Mouse (Mus musculus): ENCODE results near the gene Vmn2r83. TPM values are rescaled to one million over a fixed set of nuclear protein-coding genes. Genes with fewer than 3 reads are reported as not detected.
"Not testable (repeated sequence)": the region's sequence is repeated elsewhere in the genome, so short reads cannot be mapped to it uniquely, and the experiment has no call there.

Vmn2r83 gene
- not detected for total RNA-seq (2021)
- long read RNA-seq, experiment 1 = 0 reads
- long read RNA-seq, experiment 2 = 0 reads

- no peak for DNase-seq
Observed at GRCm38 (mm10) chr10:79468431-79468830, at the start of gene Vmn2r83. Gene Vmn2r83 (plus strand): TSS chr10:79468731.

GRCm38 (mm10) chr10:79435141-79435820 is 33.2 kb upstream of the Vmn2r83 start:
- DNase-seq = not testable (repeated sequence)

DNA sequence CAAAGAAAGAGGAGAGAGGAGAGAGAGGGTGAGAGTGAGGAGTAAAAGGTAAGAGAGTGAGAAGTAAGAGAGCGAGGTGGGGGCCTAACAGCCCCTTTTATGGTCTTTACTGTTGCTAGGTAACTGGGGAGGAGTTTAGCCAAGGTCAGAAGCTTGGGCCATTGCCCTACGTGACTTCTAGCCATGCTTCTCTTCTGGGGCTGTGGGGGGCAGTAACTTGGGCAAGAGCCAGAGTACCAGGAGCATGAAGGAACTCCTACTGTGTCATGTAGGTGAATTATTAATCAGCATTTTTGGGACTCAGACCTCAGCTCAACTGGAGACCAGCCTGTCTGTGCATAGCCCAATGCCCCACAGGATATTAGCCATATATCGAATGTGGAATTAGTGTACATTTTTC is 27.4 kb downstream of the Vmn2r83 start:
- DNase-seq = no peak

GRCm38 (mm10) chr10:79496701-79497288 is 28.3 kb downstream of the Vmn2r83 start:
- no peak for DNase-seq

DNA sequence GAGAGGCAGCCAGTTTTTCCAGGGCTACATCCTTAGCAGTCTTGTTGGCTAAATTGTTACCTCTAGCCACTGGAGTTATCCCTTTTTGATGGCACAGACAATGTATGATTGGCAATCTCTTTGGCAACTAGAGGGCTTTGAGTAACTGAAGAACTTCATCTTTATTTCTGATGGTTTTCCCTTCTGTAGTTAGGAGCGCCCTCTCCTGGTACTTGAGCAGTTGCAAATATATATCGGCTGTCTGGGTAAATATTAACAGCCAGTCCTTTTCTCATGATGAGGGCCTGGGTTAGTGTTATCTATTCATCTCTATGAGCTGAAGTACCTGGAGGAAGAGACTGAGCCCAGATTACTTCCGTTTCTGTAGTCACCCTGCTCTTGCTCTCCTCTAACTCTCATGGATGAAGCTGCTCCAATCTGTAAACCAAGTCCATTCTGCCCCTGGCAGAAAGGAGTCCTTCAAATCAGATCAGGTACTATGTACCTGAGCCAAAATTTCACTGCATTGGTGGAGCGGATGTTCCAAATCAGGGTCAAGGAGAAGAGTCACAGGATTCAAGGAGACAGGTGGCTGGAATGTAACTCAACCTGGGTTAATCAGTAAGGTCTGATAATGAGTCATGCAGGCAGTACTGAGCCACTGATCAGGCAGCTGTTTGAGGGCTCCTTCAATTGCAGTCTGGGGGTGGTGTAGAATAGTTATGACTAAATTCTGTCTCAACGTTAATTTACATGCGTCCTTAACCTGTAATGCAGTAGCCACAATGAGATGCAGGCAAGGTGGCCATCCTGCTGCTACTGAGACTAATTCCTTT is 34.5 kb downstream of the Vmn2r83 start:
- peak; percentile 7 for DNase-seq

DNA sequence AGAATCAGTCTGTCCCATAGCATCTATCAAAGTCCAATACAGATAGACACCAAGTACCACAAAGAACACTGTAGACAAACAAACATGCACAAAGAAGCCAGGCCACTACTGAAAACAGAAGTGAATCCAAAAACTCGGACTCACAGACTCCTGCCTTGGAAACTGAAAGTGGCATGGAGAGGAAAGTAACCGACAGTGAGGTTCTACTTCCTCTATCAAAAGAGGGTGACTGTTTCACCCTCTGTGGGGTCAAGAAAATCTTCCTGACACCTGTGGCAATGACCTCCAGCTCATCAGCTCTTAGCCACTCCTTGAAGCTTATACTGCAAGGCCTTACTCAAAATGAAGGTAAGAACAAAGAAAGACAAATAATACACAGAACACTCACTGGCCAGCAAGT is 38.2 kb downstream of the Vmn2r83 start:
- DNase-seq = no peak

- DNase-seq = no peak
Observed at GRCm38 (mm10) chr10:79524433-79524832, 55.9 kb downstream of the Vmn2r83 start.

DNA sequence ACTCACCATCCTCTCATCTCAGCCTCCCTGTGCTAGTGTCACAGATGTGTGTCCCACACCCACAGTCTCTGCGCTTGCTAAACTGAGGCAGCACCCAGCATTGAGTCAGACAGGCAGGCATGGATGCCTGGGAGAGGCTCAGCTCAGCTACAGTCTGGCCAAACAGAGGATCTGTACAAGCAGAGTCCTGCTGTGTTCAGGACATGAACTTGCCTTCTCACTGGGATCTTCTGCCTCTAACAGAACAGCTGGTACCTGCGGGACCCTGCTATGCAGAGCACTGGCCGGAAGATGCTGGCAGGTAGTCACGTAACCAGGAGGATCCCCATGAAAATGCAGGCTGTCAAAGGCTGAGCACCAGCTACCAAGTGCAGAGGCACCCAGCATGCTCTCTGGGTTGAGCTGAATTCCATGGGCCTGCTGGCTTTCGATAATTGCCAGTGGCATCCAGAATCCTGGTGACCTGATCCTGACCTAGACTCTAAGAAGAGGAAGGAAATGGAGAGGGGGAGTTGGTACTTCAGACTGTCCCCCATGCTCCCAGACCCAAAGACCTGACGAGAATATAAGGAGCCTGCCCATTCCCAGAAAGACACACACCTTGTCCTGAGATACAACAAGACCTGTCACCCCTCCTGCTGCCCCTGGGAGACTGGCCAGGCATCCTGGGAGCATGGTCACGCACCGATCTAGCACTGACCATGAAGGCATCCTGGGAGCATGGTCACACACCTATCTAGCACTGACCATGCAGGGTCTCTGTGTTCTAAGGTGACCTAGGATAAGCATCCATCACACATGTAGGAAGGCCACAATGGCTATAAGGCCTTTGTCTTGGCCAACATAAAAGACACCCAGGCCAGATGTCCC is 57.2 kb downstream of the Vmn2r83 start:
- DNase-seq = no peak

DNA sequence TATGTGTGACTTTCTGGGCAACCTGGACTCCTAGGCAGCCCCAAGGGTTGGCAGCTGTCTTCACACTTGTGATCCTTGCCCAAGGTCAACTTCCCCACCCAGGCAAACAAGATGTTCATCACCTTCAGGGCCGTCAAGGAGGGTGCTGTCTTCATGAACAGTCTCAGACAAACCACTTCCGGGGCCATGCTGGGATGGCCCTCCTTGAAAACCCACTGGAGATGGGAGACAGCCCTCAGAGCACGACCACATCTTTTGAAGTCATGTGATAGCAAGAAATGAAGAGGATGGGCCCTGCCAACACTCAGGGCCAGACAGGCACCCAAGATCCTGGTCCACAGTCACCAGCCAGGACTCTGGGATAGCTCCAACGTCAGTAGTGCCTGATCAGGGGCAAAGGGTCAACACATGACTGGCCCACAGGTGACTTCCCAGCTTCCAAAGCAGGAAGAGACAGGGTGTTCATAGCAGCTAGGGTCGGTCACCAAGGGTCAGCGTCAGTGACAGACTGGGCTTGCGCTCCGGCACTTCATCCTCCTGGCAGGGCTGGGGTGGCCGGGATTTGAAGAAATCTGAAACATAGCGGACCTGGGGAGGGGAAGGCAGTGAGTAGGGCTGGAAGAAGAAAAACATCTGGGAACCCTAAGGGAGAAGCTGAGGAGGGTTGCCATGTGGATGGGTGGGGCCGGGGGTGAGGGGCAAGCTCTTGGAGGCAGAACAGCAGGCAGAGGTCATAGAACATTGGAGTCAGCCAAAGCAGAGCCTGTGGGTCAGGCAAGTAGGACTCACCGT is 58.3 kb downstream of the Vmn2r83 start:
- no peak for DNase-seq

- DNase-seq = no peak
Observed at GRCm38 (mm10) chr10:79527453-79527845, 58.9 kb downstream of the Vmn2r83 start.

DNA sequence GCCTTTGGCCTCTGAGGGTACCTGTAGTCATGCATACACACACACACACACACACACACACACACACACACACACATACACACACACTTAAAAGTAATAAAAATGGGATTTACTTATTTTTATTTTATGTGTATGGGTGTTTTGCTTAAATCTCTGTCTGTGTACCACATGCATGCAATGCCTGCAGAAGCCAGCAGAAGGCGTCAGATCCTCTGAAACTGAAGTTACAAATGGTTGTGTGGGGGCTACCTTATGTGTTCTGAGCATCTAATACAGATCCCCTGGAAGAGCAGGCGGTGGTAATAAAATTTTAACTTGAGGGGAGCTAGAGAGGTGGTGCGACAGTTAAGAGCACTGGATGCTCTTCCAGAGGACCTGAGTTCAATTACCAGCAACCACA is 59.5 kb downstream of the Vmn2r83 start:
- DNase-seq = peak; percentile 3

DNA sequence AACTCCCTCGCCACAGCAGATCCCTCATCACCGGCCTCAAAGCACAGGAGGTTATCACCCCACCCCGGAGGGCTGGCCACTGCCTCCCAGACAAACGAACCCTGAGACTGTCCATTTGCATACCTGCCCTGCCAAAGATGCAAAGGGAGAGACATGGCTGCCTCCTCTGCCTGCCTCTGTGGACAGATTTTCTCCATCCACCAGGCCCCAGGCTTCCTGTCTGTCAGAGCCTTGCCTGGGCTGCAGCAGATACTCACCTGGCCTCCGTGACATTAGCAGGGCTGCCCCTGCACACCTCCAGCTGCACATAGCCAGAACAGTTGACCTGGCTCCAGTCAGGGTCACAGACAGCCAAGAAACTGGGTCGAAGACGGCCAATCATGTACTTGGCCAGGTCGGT is 61.7 kb downstream of the Vmn2r83 start:
- DNase-seq = no peak

- DNase-seq = no peak
Observed at GRCm38 (mm10) chr10:79530721-79531120, 62.2 kb downstream of the Vmn2r83 start.

DNA sequence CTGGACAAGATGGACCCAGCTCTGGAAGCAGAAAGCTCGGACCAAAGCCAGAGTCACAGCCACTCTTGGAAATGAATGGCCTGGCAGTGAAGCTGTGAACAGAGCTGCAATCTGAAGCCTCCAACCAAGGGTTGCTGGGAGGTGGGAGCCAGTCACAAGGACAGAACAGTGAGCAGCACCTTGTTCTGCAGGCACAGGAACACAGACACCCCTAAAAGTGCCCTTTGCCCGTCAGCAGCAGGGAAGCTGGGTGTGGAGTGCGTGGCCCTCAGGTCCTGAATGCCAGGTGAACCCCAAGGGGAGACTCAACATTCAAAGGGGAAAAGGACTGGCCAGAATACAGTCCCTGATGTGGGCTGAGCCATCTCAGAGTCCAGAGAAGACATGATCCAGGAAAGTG is 63.1 kb downstream of the Vmn2r83 start:
- DNase-seq = no peak

- no peak for DNase-seq
Observed at GRCm38 (mm10) chr10:79532678-79533077, 64.1 kb downstream of the Vmn2r83 start.

DNA sequence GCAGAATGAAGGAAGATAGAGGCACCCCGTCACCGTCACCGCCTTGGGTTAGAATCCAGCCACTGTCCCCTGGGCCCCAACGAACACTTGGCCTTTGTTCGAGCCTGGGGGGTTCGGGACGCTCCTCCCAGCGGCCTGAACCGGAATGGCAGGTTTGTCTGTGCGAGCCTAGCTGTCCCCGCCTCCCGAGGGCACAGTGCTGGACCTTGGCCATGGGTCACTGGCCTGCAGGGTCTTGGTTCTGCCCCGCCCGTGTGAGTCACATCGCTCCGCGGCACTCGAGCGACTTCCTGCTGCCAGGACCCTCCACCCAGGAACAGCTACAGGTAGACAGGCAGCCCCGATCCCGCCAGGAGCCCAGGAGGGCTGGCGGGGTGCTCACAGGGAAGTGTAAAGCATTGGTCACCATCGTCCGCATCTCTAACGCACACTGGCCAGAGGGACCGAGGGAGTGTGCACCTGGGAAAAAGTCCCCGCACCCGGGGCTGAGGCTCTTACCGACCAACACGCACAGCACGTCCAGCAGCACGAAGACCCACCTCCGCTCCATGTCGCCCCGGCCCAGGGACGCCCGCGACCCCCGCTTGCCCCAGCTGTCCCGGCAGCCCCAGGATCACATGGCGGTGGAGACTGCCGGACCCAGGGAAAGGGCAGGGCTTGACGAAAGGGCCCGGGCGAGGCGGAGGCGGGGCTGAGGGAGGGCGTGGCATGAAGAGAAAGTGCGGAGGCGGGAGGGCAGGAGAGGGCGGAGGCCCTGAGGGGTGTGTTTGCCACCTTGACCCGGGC is 64.8 kb downstream of the Vmn2r83 start, which contains the start of gene Plpp2:
Plpp2 (minus strand) TSS at position 671 of the 786 bp plus-strand sequence.
- DNase-seq = peak; percentile 88

DNA sequence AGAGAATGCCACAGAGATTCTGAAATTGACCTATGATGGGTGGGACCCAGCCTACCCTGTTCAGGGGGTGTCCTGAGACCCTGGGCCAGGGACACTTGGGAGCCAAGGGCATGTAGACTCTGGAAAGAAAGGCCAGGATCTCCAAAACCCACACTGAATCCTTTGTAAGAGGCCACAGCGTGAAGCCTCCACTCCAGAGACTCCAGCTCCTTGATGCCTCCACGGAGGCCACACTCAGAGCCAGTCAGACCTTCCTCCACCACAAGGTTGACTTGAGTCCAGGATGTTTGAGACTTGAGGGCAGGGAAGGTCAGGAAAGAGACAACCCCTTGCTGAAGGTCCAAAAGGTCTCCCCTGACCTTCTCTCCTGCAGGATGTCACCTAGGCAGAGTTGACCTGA is 65.9 kb downstream of the Vmn2r83 start:
- no peak for DNase-seq

GRCm38 (mm10) chr10:79535431-79535830 is 66.9 kb downstream of the Vmn2r83 start:
- DNase-seq = no peak

DNA sequence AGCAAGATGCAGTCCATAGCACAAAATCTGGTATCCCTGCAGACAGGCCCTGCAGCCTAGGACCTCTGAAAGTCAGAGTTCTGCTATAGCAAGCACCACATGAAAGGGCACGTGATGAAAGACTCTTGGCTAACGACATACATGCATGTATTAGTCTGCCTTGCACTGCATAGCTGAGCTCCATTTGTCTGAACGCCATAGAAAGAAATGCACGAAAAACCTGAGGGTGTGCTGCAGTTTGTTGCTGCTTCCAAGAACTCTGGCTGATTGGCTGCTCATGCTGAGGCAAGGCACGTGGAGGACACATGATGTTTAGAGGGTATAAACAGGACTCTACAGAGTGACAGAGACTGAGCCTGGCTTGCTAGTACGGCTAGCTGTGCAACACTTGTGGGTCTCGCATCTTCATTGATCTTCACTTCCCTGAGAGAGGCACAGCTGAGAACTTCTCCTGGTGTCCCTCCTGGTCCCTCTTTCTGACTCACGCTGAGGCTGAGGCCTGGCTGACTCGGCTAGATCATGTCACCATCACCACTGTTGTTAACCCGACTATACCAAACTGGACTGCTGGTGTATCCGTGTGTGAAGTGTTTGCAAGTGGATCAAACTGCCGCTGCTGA is 68.0 kb downstream of the Vmn2r83 start:
- DNase-seq = no peak

DNA sequence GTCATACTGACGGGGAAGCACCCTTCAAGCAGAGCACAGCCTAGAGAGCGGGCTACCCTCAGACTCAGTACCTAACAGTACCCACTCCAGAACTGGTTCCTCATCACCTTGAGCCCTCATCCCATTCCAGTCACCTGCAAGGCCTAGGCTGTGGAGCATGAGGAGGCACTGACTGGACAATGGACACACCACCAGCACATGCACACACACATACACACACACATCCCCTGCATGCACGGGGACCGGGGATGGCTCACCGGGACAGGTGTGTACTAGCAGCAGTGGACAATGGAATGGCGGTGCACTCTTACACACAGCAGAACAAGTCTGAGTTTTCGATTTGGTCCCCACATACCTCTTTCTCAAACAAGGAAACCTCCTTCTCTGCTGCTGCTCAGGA is 68.7 kb downstream of the Vmn2r83 start:
- DNase-seq = no peak

All from adrenal gland, postnatal 10 days (tissue).